Mouse (Mus musculus) neural tube, embryonic 13.5 days (tissue): ENCODE results near the gene Bbx. TPM values are rescaled to one million over a fixed set of nuclear protein-coding genes. Genes with fewer than 3 reads are reported as not detected.

Experiments used
- ATAC-seq: fragments of 200-750 bp; cut with Nextera tagmentation; 2 replicates; pipeline ENCODE4 v1.8.0; 2017; ENCODE audit warnings: low read depth, mild to moderate bottlenecking, moderate TSS enrichment, moderate library complexity
- H3K27ac ChIP-seq: fragments of 300-500 bp; sonication (generic); replicated peaks from 2 replicates; pipeline ENCODE4 v1.5.1; 2015; ENCODE audit warnings: moderate library complexity, mild to moderate bottlenecking, inconsistent platforms
- H3K27me3 ChIP-seq: fragments of 300-500 bp; sonication (generic); 2 replicates; pipeline ENCODE4 v1.6.1; 2015; ENCODE audit warnings: mild to moderate bottlenecking, inconsistent platforms
- H3K36me3 ChIP-seq: fragments of 300-500 bp; sonication (generic); 2 replicates; pipeline ENCODE4 v1.6.1; 2015; ENCODE audit warnings: mild to moderate bottlenecking, inconsistent platforms
- H3K4me1 ChIP-seq: fragments of 300-500 bp; sonication (generic); replicated peaks from 2 replicates; pipeline ENCODE4 v1.6.1; 2015; ENCODE audit warnings: inconsistent platforms
- H3K4me2 ChIP-seq: fragments of 300-500 bp; sonication (generic); 2 replicates; pipeline ENCODE4 v1.6.1; 2015; ENCODE audit warnings: inconsistent platforms, mild to moderate bottlenecking, moderate library complexity
- H3K4me3 ChIP-seq: fragments of 300-500 bp; sonication (generic); 2 replicates; pipeline ENCODE4 v1.5.1; 2015; ENCODE audit warnings: mild to moderate bottlenecking, inconsistent platforms
- H3K9ac ChIP-seq: fragments of 300-500 bp; sonication (generic); 2 replicates; pipeline ENCODE4 v1.6.1; 2015; ENCODE audit warnings: moderate library complexity, mild to moderate bottlenecking, inconsistent platforms
- H3K9me3 ChIP-seq: fragments of 300-500 bp; sonication (generic); 2 replicates; pipeline ENCODE4 v1.6.1; 2016; ENCODE audit warnings: inconsistent platforms
- WGBS: fragments of 180-500 bp; shearing (Covaris S2); methylation state at CpG from one replicate; pipeline ENCODE4 v1.1.7; 2015; 5-methylcytosine and 5-hydroxymethylcytosine counted together
- polyA plus RNA-seq: library from polyadenylated mRNA; unstranded; fragments of >200 nt; fragmentation: Nextera tagmentation; extraction: Ambion mirVana; gene quantifications from 2 replicates; pipeline ENCODE4 v1.2.1, GENCODE M21; 2015

Bbx gene
- 21.2 and 25.9 TPM in 2 replicates for polyA plus RNA-seq

GRCm38 (mm10) chr16:50432062-50432878 lies at the start of gene Bbx:
Gene Bbx, minus strand, starts transcription at chr16:50432390.
- Histone ChIP-seq H3K9ac (peak within 1 kb of the TSS; percentile 94), H3K4me2 (peak within 1 kb of the TSS; percentile 99), H3K4me3 (peak within 1 kb of the TSS; percentile 87), H3K9me3 (no peaks in the 10 kb centered on the region), H3K27ac (peak within 1 kb of the TSS; percentile 94), H3K36me3 (no peaks in the 10 kb centered on the region), H3K4me1 (peaks cover 12% of the 10 kb centered on the region; the same call in 1 of the 2 replicates), H3K27me3 (0 out of 2 replicates have a peak, but pooled peaks cover 3% of the 10 kb centered on the region)
- under 1% methylated on average over 55 of the region's 55 CpGs for WGBS
- peak; percentile 98 for ATAC-seq

- no peak overlapping the region for H3K4me3 ChIP-seq
- H3K36me3 ChIP-seq: no peaks in the 10 kb centered on the region
- no peak overlapping the region for H3K9ac ChIP-seq
- WGBS: 74% methylated on average over 7 of the region's 7 CpGs
- no peak for ATAC-seq
- H3K27me3 ChIP-seq: no peaks in the 10 kb centered on the region
- H3K27ac ChIP-seq: no peak overlapping the region
- peaks cover 6% of the 10 kb centered on the region for H3K4me1 ChIP-seq
- no peaks in the 10 kb centered on the region for H3K9me3 ChIP-seq
- peak overlapping the region; percentile 29; the same call in 1 of the 2 replicates for H3K4me2 ChIP-seq
Observed at GRCm38 (mm10) chr16:50481892-50482291, 49.7 kb upstream of the Bbx start.

GRCm38 (mm10) chr16:50481341-50481740 lies 49.2 kb upstream of the Bbx start:
- WGBS: 57% methylated on average over 5 of the region's 5 CpGs
- no peaks in the 10 kb centered on the region for H3K36me3 ChIP-seq
- H3K27me3 ChIP-seq: no peaks in the 10 kb centered on the region
- no peak overlapping the region for H3K4me2 ChIP-seq
- H3K4me1 ChIP-seq: peaks cover 6% of the 10 kb centered on the region
- H3K4me3 ChIP-seq: no peak overlapping the region
- no peak overlapping the region for H3K27ac ChIP-seq
- no peaks in the 10 kb centered on the region for H3K9me3 ChIP-seq
- no peak overlapping the region for H3K9ac ChIP-seq
- no peak for ATAC-seq

- Histone ChIP-seq H3K4me3 (no peak overlapping the region), H3K9me3 (no peaks in the 10 kb centered on the region), H3K36me3 (no peaks in the 10 kb centered on the region), H3K4me2 (no peak overlapping the region), H3K9ac (no peak overlapping the region), H3K27me3 (no peaks in the 10 kb centered on the region), H3K4me1 (peaks cover 6% of the 10 kb centered on the region), H3K27ac (no peak overlapping the region)
- WGBS: 96% methylated on average over 1 of the region's 1 CpGs
- no peak for ATAC-seq
Observed at GRCm38 (mm10) chr16:50478695-50479094, 46.5 kb upstream of the Bbx start.

DNA sequence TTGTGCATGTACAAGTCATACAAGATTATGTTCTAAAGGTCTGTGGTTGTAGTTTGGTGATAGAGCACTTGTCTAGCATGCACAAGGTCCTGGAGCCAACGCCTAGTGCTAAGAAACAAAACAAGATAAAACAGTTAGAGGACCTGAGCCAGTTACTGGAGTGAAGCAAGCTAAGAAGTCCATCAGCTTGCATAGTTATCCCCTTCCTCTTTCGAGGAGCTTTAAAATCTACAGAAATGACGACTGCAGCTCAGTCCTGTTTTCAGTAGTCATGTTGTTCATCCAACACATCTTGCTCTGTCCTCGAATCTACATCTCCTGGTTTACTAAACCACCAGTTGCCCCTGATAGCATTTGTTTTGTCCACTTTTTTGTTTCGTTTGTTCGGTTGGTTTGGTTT lies 45.4 kb upstream of the Bbx start:
- 89% methylated on average over 6 of the region's 6 CpGs for WGBS

GRCm38 (mm10) chr16:50462226-50462870 lies 30.2 kb upstream of the Bbx start:
- no peak for ATAC-seq
- 0 out of 2 replicates have a peak overlapping the region, but pooled peaks have one; percentile 7 for H3K4me2 ChIP-seq
- 26% methylated on average over 10 of the region's 10 CpGs for WGBS

More for the DNA sequence above, 45.4 kb upstream of the Bbx start:
- Histone ChIP-seq H3K36me3 (no peaks in the 10 kb centered on the region), H3K27me3 (no peaks in the 10 kb centered on the region), H3K4me2 (no peak overlapping the region), H3K4me3 (no peak overlapping the region), H3K9me3 (no peaks in the 10 kb centered on the region), H3K9ac (no peak overlapping the region), H3K4me1 (peaks cover 6% of the 10 kb centered on the region), H3K27ac (no peak overlapping the region)
- no peak for ATAC-seq

DNA sequence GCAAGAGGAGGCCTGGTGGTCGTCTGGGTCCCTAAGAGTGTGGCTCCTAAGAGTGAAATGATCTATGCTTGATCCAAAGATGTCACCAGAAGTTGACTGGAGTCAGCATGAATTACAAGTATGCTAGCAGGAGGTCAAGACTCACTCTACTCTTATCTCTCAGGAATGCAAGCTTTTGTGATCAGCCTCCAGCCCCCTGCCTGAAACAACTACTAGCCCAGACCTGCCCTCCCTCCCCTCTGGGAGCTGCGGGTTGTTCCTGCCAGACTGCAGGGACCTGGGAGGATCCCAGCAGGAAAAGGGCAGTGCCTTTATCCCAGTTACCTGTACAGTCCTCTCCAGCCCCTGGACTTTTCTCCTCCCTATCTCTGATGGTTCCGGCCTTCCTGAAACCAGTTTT lies 27.0 kb upstream of the Bbx start:
- H3K27me3 ChIP-seq: no peaks in the 10 kb centered on the region
- H3K4me2 ChIP-seq: no peak overlapping the region
- H3K27ac ChIP-seq: no peak overlapping the region
- no peaks in the 10 kb centered on the region for H3K36me3 ChIP-seq
- no peak overlapping the region for H3K4me3 ChIP-seq
- ATAC-seq: no peak
- H3K9me3 ChIP-seq: no peaks in the 10 kb centered on the region
- WGBS: 56% methylated on average over 3 of the region's 3 CpGs
- no peak overlapping the region for H3K9ac ChIP-seq
- H3K4me1 ChIP-seq: peaks cover 6% of the 10 kb centered on the region; the same call in 1 of the 2 replicates

More at GRCm38 (mm10) chr16:50462226-50462870, 30.2 kb upstream of the Bbx start:
- H3K27me3 ChIP-seq: no peaks in the 10 kb centered on the region
- no peaks in the 10 kb centered on the region for H3K9me3 ChIP-seq
- H3K4me1 ChIP-seq: peaks cover 6% of the 10 kb centered on the region; the same call in 1 of the 2 replicates
- no peak overlapping the region for H3K27ac ChIP-seq
- H3K9ac ChIP-seq: no peak overlapping the region
- H3K4me3 ChIP-seq: no peak overlapping the region
- H3K36me3 ChIP-seq: no peaks in the 10 kb centered on the region

DNA sequence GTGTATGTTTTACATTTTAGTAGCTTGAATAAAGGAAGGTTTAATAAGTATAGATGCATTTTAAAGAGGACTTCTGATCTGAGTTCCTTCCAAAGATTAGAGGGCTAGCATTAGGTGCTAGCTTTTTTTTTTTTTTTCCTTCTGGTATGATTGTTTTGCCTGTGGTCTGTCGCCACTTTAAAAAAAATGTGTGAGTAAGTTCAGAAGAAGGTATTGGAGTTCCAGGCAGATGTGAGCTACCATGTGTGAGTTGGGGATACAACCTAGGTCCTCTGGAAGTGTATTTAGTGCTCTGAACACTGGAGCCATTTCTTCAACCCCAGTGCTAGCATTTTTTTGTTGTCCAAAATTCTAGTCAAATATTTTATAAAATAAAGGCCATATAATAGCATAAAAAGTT lies 23.9 kb upstream of the Bbx start:
- Histone ChIP-seq H3K9ac (no peak overlapping the region), H3K36me3 (no peaks in the 10 kb centered on the region), H3K4me2 (no peak overlapping the region), H3K4me1 (no peaks in the 10 kb centered on the region), H3K27ac (no peak overlapping the region), H3K9me3 (no peaks in the 10 kb centered on the region), H3K4me3 (no peak overlapping the region), H3K27me3 (no peaks in the 10 kb centered on the region)
- 83% methylated on average over 1 of the region's 1 CpGs for WGBS
- ATAC-seq: no peak

DNA sequence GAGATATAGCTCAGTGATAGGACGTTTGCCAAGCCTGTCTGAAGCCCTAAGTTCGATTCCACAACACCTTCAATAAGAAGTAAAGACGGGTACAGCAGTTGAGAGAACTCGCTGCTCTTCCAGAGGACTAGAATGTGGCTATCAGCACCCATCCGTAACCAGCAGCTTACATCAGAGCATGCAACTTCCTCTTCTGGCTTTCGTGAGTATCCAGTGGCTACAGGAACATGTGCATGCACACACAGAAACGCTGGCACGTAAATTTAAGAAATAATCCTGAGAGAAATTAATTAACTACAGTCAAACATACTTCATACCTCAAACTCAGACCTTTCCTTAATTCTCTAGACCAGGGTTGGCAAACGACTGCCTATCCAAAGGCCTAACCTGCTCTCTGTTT lies 16.9 kb upstream of the Bbx start:
- H3K27me3 ChIP-seq: no peaks in the 10 kb centered on the region
- 90% methylated on average over 9 of the region's 9 CpGs for WGBS

GRCm38 (mm10) chr16:50445014-50445413 lies 12.8 kb upstream of the Bbx start:
- ATAC-seq: no peak

More for the DNA sequence above, 16.9 kb upstream of the Bbx start:
- H3K4me2 ChIP-seq: no peak overlapping the region
- no peaks in the 10 kb centered on the region for H3K9me3 ChIP-seq
- H3K4me3 ChIP-seq: no peak overlapping the region
- H3K27ac ChIP-seq: no peak overlapping the region
- ATAC-seq: no peak
- H3K4me1 ChIP-seq: no peaks in the 10 kb centered on the region
- no peaks in the 10 kb centered on the region for H3K36me3 ChIP-seq
- H3K9ac ChIP-seq: no peak overlapping the region

DNA sequence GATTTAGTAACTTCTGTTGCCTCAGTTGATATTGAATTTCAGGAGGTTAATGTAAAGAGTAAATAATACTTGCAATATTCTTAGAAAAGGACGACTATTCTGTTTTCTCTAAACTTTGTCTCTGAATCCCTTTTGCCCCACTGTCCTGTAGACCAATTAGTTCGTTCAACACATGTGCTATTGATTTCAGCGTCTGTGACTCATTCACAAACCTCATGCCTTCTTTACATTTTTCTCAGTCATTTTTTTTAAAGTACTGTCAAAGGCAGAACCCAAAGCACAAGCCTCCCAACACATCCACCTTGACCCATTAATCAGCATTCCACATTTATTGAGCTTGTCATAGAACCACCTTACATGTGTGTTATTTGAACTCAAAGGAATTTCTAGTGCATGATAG lies 6.6 kb upstream of the Bbx start:
- Histone ChIP-seq H3K4me1 (no peaks in the 10 kb centered on the region), H3K4me2 (no peak overlapping the region), H3K9me3 (no peaks in the 10 kb centered on the region), H3K27me3 (no peaks in the 10 kb centered on the region), H3K36me3 (no peaks in the 10 kb centered on the region), H3K9ac (no peak overlapping the region), H3K27ac (no peak overlapping the region), H3K4me3 (no peak overlapping the region)
- ATAC-seq: no peak
- 82% methylated on average over 3 of the region's 3 CpGs for WGBS

More at GRCm38 (mm10) chr16:50445014-50445413, 12.8 kb upstream of the Bbx start:
- H3K27ac ChIP-seq: no peak overlapping the region
- H3K4me3 ChIP-seq: no peak overlapping the region
- H3K4me2 ChIP-seq: no peak overlapping the region
- no peaks in the 10 kb centered on the region for H3K4me1 ChIP-seq
- no peaks in the 10 kb centered on the region for H3K27me3 ChIP-seq
- no peaks in the 10 kb centered on the region for H3K36me3 ChIP-seq
- WGBS: 88% methylated on average over 6 of the region's 6 CpGs
- H3K9ac ChIP-seq: no peak overlapping the region
- H3K9me3 ChIP-seq: no peaks in the 10 kb centered on the region

DNA sequence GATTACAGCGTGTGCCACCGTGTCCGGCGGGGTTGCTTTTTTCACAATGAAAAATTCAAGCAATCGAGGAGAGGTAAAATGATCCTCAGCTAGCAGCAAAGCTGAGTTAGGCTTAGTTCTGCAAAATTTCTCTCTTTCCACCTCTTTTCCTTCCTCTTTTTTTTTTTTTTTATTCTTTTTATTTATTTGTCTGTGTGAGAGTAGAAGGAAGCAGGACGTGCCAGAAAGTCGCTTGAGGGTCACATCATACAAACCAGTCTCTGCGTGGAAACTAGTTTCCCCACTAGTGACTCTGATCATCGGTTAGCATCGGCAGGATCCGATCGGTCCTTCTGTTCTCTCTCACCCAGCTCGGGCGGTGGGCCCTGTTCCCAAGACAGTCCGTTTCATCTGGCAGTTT lies 5.6 kb upstream of the Bbx start:
- Histone ChIP-seq H3K4me1 (peaks cover under 1% of the 10 kb centered on the region; the same call in 1 of the 2 replicates), H3K27ac (no peak overlapping the region), H3K9ac (no peak overlapping the region), H3K9me3 (no peaks in the 10 kb centered on the region), H3K4me2 (no peak overlapping the region), H3K36me3 (no peaks in the 10 kb centered on the region), H3K27me3 (no peaks in the 10 kb centered on the region), H3K4me3 (no peak overlapping the region)
- 89% methylated on average over 15 of the region's 15 CpGs for WGBS
- ATAC-seq: no peak
